Mouse (Mus musculus): ENCODE results near the gene Phf3.

DNA sequence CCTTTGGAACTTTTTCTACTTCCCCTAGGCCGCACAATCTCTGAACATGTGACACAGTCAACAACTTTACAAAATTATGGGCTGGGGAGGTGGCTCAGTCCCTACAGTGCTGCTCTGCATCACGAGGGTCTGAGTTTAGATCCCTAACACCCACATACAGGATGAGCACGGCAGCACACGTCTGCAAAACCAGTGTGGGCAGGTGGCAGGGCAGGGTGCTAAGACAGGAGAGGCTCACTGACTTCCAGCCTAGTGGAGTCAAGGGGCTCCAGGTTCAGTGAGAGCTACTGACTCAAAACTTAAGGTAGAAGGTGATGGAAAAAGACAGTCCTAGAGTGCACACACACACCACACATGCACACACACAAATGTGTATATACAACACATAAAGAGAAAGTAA lies 40.9 kb downstream of the Phf3 start:
- TF ChIP-seq CTCF (IDR thresholded peaks at IDR 0.05; ENCODE audit: extremely low read depth, insufficient read depth, insufficient read length, insufficient replicate concordance) = no peak
- no peak for TF ChIP-seq POLR2A (IDR thresholded peaks at IDR 0.05; ENCODE audit: low read depth, low read length)
